Mouse (Mus musculus) activated CD4-positive, CD25-positive, alpha-beta regulatory T cell (primary cell): ENCODE results near the gene Gal3st4. TPM values are rescaled to one million over a fixed set of nuclear protein-coding genes. Genes with fewer than 3 reads are reported as not detected.

Experiments
- polyA plus RNA-seq, 2 experiments: library from polyadenylated mRNA; unstranded; fragments of 100-300 nt; shearing (Covaris generic); gene quantifications; one replicate each; pipeline ENCODE4 v1.2.1; 2017

Gal3st4 gene
- under 1 TPM; 0.28 to 0.37 TPM for polyA plus RNA-seq

DNA sequence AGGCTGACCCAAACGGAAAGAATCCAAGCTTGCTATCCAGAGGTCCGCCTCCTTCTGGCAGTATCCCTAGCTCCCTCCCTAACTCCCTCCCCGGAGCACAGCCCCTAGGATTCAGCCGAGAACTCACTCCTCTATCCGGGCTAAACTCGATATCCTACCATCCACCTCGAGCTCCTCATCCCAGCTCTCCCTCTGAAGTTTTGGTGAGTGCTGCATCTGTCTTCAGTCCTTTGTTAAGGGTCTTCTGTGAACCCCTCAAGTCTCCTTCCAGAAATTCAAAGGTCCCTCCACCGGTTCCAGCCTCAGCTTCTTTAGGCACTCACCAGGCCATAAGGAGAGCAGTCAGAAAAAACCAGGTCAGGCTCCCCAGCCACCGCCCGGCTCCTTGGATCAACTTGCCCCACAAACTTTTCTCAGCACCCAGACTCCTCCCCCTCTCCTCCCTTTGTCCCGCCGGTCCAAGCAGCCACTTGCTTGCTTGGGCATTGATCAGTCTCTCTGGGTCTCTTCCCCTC, at the start of gene Gal3st4:
TSS of gene Gal3st4 (minus strand) at position 432 of the 515 bp plus-strand sequence.

DNA sequence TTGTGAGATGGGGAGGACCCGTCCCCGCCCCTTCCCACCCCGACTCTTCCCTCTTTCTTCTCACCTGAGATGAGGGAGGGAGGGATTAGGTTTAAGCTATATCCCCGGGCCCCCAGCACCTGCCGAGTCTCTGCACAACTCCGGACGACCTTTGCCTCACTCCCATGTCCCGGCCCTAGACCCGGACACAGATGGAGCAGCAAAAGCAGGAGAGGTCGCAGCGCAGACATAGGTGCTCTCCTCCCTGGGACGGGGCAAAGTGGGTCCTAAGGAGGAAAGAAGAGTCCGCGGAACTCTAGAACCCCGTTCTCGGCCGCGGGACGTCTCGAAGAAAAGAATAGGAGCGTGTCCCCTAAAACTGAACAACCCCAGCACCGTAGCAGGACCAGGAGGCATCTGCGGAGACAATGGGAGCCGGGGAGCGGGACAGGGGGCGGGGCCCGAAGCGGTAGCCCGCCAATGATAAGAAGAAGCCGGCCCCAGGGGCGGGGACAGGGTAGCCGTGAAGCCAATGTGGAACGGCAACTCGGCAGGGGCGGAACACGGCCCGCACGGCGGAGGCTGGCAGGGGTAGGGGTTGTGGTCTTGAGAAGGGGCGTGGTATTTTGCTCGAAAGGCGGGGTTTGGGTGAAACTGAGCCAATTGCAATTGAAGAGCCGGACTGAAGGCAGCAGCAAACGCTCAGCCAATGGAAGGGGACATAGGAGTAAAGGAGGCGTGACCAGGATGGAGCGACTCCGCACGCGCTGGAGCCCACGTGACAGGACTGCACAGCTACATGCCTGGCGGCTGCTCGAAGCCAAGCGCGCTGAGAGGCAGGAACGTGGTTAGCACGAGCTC, 7.2 kb upstream of the Gal3st4 start, which contains the start of the genes Gm43720, Gpc2 and Stag3:
TSS of gene Gm43720 (minus strand) at position 374 of the 840 bp plus-strand sequence.
TSS of gene Gpc2 (minus strand) at position 421 of the 840 bp plus-strand sequence.
TSS of gene Stag3 (plus strand) at position 656 of the 840 bp plus-strand sequence.

GRCm38 (mm10) chr5:138263260-138264206, 9.1 kb downstream of the Gal3st4 start, which contains the start of gene BC037034:
TSS of gene BC037034 (minus strand) at chr5:138264033.

DNA sequence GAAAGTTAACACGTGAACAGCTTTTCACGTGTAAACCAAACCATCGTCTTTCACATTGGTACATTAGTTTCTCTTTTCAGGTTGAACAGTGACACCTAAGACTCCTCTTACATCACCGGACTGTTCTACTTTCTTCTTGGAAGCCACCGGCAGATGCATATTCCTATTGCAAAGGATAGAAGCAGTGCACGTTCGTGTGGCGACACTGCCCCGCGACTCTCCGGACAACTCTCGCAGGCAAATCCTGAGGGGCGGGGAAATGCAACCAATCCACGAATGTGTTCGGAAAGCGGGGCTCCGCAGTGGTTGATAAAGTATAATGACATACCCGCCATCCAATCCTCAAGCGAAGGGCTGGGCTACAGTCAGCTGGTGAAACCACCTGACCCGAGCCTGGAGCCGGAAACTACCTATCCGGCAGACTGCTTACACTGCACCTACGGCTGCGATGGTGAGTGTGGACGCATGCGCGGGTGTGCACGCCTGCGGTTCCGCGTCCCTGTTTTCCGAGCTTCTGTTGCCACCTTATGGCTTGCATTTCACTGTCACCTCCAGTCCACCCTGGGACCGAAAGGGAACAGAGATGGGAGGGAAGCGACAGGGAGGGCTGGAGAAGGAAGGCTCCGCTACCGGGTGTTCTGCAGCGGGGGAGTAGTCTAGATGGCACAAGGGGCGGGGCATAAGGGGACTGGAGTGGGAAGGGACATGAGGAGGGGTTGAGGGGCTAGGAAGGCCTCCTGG, 17.1 kb downstream of the Gal3st4 start, which contains the start of gene Lamtor4:
TSS of gene Lamtor4 (plus strand) at position 130 of the 741 bp plus-strand sequence.

GRCm38 (mm10) chr5:138225700-138226099, 46.9 kb downstream of the Gal3st4 start, which contains the start of gene Nxpe5:
TSS of gene Nxpe5 (plus strand) at chr5:138225898.

Other genes starting within 250 kb of the Gal3st4 start
- under 1 TPM in 1 of 2 experiments, not detected in 1; 0.20 TPM for gene Smok3c, start 219.6 kb downstream of the Gal3st4 start, polyA plus RNA-seq
- 10 to 100 TPM; 13.7 to 15.0 TPM for gene Zkscan1, start 187.8 kb downstream of the Gal3st4 start, polyA plus RNA-seq
- 10 to 100 TPM; 25.9 to 26.6 TPM for gene Zscan21, start 155.9 kb downstream of the Gal3st4 start, polyA plus RNA-seq
- gene Zfp113, start 117.1 kb downstream of the Gal3st4 start, polyA plus RNA-seq = 10 to 100 TPM; 13.8 to 18.1 TPM
- gene Cops6, start 111.8 kb downstream of the Gal3st4 start, polyA plus RNA-seq = 100 to 1,000 TPM; 201 to 238 TPM
- gene Ap4m1, start 100.8 kb downstream of the Gal3st4 start, polyA plus RNA-seq = 10 to 100 TPM in 1 of 2 experiments, 1 to 10 TPM in 1; 4.1 to 11.6 TPM
- gene Mcm7, start 100.4 kb downstream of the Gal3st4 start, polyA plus RNA-seq = 10 to 100 TPM; 79.6 to 79.8 TPM
- 10 to 100 TPM; 34.4 to 42.4 TPM for gene Taf6, start 85.4 kb downstream of the Gal3st4 start, polyA plus RNA-seq
- 10 to 100 TPM; 13.7 to 14.6 TPM for gene Cnpy4, start 85.4 kb downstream of the Gal3st4 start, polyA plus RNA-seq
- 1 to 10 TPM; 1.1 to 2.5 TPM for gene Mblac1, start 78.5 kb downstream of the Gal3st4 start, polyA plus RNA-seq
- under 1 TPM; 0.06 to 0.86 TPM for gene Nxpe5, start 46.9 kb downstream of the Gal3st4 start, polyA plus RNA-seq
- 100 to 1,000 TPM in 1 of 2 experiments, 10 to 100 TPM in 1; 81.7 to 117 TPM for gene Lamtor4, start 17.4 kb downstream of the Gal3st4 start, polyA plus RNA-seq
- 10 to 100 TPM; 20.7 to 48.2 TPM for gene BC037034, start 8.8 kb downstream of the Gal3st4 start, polyA plus RNA-seq
- gene Gm43720, start 7.1 kb upstream of the Gal3st4 start, polyA plus RNA-seq = under 1 TPM in 1 of 2 experiments, not detected in 1; 0.28 TPM
- 1 to 10 TPM in 1 of 2 experiments, under 1 TPM in 1; 0.82 to 1.3 TPM for gene Gpc2, start 7.2 kb upstream of the Gal3st4 start, polyA plus RNA-seq
- 1 to 10 TPM in 1 of 2 experiments, under 1 TPM in 1; 0.85 to 3.1 TPM for gene Stag3, start 7.4 kb upstream of the Gal3st4 start, polyA plus RNA-seq
- gene Pvrig, start 69.1 kb upstream of the Gal3st4 start, polyA plus RNA-seq = 10 to 100 TPM in 1 of 2 experiments, 1 to 10 TPM in 1; 2.5 to 37.9 TPM
- 10 to 100 TPM; 13.4 to 24.2 TPM for gene Zfp157, start 168.6 kb upstream of the Gal3st4 start, polyA plus RNA-seq